Mouse (Mus musculus): ENCODE results near the gene Psme1.

The Psme1 gene

DNA sequence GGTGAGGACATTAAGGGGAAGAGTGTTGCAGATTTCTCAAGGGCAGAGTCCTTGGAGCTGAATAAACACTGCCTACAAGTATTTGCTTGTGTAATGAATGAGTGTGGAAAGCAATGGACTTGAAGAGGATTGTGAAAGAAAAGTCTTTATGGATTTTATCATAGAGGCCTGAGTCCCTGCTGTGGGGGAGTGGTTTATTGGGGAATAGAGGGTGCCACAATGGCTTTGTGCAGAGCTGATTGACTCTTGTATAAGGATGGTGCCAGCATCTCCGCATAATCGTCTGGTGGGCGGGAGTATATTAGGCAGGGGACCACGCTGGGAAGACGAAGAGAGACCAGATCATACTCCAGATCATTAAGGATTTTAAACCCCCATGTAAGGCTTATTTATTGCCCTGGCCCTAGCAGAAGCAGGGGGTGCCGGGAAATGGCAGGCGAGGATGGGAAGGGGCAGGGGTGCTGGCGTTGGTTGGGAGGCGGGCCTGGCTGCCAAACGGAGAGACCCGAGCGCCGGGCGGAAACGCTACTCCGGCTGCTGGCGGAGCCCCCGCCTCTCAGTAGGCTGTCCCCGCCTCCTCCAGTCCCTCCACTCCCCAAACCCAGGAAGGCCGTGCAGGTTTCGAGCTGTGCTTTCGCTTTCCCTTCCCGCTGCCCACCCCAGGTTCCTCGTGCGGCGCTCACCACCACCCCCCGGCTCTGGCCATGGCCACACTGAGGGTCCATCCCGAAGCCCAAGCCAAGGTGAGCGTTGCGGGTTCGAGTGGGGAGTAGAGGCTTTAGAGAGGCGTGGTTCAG lies at the start of gene Psme1:
Psme1 (plus strand) TSS at position 253 of the 797 bp plus-strand sequence.
- peak; percentile 82 for DNase-seq (ENCODE audit: low read depth)

DNA sequence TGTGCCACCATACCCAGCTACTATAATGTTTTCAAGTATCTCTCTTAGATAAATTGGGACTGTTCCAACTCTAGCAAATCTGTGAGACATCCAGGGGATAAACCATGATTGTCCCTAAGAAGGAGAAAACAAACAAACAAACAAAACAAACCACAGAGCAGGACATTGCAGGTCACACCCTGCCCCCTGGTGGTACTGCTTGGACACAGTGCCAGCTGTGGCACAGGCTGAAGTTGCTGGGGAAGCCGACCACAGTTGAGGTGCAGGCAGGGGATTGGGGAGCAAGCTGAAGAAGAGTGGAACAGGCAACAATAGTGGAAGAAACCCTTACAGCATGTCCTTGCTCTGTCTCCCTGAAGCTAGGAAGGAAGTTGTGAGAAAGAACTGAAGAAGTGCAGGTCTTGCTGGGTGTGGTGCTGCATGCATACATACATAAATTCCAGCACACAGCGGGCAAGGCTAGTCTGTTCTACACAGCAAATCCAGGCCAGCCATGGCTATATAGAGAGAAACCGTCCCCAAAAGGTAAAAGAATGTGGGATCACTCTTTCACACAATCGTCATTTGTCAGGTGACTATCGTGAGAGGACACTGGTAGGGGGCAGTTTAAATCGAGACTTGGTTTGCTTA lies 41.7 kb upstream of the Psme1 start:
- DNase-seq (ENCODE audit: low read depth): peak; percentile 59

DNA sequence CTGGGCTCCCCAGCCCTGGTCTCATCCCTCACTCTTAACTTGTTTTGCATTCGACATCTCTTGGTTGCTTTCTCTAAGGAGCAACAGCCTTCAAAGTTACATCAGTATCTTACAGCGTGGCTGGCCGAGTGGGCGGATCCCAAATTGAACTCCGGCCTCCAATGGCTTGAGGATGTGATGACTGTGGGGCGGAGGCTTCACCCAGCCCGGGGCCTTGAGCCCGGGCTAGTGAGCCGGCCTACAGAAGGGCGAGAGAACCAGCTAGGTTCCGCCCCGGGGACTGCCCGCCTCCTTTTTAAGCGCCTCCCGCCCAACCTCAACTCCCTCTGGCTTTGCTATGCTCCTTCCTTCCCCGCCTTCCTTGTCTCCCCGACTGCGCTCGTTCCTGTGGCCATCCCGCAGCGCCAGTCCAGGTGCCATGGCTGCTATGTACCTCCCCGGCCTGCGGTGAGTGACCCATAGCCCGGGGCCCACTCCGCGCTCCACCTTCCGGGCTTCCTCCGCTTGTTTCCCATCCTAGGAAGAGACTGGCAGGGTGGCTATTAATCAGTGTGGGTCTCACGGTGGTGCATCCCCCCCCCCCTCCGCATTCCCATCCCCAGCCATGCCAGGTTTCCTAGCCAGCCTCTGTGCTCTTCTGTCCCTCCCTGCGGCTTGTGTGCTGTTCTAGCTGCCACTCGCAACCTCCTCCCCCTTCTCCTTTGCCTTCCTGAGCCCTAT lies 37.7 kb upstream of the Psme1 start, which contains the start of gene Pck2:
Pck2 (plus strand) TSS at position 200 of the 720 bp plus-strand sequence.
- peak; percentile 95 for DNase-seq (ENCODE audit: low read depth)

DNA sequence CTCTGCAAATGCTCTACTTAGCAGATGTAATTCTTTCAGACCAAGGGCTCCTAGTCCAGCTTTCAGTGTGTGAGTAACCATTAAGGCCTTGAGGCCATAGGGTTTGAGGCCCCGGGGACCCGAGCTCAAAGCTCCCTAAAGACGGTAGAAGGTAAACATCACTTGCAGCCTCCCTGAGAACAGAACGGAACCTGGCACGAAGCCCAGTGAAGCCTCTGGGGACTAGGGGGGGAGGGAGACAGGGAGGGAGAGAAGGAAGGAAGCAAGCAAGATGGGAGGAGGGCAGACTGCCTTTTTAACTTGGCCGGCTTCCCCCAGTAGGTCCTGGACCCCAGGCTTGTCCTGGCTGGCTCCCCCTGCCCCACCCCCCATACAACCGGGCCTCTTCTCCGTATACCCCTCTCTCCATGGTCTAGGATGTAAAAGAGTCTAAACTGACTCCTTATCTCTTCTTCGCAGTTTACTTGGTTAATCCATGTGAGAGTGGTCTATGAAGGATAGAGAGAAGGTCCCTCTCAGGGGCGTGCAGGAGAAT lies 37.1 kb upstream of the Psme1 start:
- DNase-seq (ENCODE audit: low read depth): peak; percentile 92

- no peak for DNase-seq (ENCODE audit: low read depth)
Measured at GRCm38 (mm10) chr14:55542268-55542667, 35.7 kb upstream of the Psme1 start.

- DNase-seq (ENCODE audit: low read depth): no peak
Measured at GRCm38 (mm10) chr14:55544334-55544733, 33.6 kb upstream of the Psme1 start.

DNA sequence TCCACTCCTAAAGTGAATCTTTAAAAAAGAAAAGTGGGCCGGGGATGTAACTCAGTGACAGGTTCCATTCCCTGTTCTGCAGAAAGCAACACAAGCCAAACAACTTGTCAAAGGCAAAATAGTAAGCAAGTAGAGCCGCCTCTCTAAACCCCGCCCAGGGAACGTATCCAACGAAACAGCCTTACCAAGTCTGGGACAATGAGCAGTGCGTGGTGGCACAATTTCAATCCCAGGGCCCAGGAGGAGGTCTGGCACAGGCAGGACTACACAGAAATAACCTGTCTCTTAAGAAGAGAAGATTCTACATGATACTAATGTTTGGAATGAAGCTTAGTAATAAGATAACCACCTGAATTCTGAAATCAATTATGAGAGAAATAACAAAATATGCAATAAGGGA lies 27.7 kb upstream of the Psme1 start:
- no peak for DNase-seq (ENCODE audit: low read depth)

GRCm38 (mm10) chr14:55551347-55551746 lies 26.6 kb upstream of the Psme1 start:
- no peak for DNase-seq (ENCODE audit: low read depth)

DNA sequence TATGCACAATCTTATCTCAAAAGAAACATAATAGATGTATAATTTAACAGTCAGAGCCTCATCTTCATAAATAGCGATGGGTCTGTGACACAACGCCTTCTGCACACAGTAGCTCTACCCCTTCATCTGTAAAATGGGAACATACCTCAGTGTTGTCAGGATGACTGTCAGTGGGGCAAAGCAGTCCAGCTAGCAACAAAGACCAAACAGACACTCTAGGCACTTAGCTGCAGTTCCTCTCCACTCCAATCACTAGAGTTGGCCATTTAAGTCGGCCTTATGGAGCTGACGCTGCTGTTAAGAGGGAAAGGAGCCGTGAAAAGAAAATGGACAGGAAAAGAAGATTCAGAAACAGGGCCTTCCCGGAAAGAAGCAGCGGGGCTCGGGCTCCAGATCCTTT lies 26.1 kb upstream of the Psme1 start:
- no peak for DNase-seq (ENCODE audit: low read depth)

GRCm38 (mm10) chr14:55554635-55555034 lies 23.3 kb upstream of the Psme1 start:
- DNase-seq (ENCODE audit: low read depth): no peak

DNA sequence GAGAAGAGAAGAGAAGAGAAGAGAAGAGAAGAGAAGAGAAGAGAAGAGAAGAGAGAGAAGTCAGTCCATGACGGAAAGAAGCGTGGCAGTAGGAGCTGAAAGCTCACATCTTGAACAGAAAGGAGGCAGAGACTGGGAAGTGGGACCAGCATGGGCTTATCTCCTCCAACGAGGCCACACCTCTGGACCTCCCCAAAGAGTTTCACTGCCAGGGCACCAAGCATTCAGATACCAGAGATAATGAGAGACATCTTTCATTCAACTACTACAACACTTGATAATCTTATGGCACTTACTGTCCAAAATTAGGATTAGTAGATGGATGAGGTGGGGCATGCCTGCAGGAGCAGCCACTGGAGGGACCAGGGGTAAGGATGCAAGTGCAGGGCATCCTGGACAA lies 22.1 kb upstream of the Psme1 start:
- DNase-seq (ENCODE audit: low read depth): no peak

GRCm38 (mm10) chr14:55557003-55557402 lies 20.9 kb upstream of the Psme1 start:
- peak; percentile 90 for DNase-seq (ENCODE audit: low read depth)

DNA sequence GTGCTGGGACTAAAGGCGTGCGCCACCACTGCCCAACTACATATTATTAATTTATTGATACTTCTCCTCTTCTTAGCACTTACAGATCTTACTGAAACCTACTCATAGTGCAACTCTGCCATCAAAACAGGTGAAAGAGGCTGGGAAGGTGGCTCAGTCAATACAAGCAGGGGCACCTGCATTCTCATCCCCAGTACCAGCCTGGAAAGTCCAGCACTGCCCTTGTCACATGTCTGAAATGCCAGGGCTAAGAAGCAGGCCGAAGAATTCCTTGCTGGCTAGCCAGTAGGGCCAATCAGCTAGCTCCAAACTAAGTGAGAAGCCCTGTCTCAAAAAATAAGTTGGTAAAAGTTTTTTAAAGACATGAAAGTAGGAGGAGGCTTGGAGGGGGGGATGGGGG lies 20.3 kb upstream of the Psme1 start:
- no peak for DNase-seq (ENCODE audit: low read depth)

GRCm38 (mm10) chr14:55558740-55559448 lies 19.0 kb upstream of the Psme1 start:
- DNase-seq (ENCODE audit: low read depth): no peak

DNA sequence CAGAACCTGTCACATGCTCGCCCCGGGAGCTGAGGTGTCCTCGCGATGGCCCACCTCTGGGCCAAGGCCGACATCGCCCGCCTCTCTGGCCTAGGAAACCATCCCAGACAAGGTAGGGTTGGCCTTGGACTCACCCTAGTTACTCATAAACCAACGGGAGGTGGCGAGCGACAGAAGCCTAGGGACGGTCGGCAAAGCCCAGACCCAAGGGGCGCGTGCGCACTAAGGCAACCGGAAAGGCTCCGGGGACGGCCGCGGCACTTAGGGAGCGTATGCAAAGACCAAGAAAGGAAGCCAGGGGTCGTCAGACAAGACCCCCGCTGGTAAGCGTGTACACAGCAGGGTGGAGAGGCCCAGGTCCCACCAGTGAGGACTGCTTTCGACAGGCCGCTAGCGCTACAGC lies 18.1 kb upstream of the Psme1 start, which contains the start of gene Dcaf11:
Dcaf11 (plus strand) TSS at position 208 of the 403 bp plus-strand sequence.
- peak; percentile 78 for DNase-seq (ENCODE audit: low read depth)

GRCm38 (mm10) chr14:55560202-55561073 lies 17.5 kb upstream of the Psme1 start, which contains the start of gene A730061H03Rik:
TSS of gene A730061H03Rik (minus strand) at chr14:55560406.
- peak; percentile 97 for DNase-seq (ENCODE audit: low read depth)

DNA sequence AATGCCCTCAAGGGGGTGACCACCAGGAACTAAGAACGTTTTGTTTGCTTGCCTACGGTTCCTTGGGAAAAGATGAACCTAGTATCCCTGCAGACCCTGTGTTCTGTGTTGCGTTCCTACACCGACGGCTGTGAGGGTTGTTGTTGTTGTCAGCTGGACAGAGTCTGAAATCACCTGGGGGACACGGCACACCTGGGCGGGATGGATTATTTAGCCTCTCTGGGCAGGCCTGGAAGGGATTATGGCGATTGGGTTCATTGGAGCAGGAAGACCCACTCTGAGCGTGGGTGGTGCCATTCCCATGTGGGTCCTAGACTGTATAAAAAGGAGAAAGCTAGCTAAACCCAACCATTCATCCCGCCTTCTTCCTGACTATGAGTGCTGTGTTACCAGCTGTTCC lies 16.1 kb upstream of the Psme1 start:
- no peak for DNase-seq (ENCODE audit: low read depth)

DNA sequence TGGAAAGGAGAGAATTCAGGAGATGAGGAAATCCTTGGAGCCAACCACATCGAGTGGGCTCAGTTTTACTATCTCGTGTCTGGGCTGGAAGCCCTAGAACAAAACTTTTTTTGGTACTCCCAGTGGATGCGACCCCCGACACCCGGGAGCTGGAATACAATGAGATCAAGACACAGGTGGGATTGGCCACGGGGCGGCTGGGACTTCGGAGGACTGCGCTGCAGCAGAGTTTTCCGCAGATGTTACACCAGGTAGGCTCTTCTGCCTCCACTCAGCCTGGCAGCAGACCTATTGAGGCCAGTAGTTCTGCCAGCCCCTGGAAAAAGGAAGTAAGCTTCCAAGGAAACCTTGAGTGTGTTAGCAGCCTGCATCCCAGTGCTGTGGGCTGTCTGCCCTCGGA lies 14.7 kb upstream of the Psme1 start:
- no peak for DNase-seq (ENCODE audit: low read depth)

DNA sequence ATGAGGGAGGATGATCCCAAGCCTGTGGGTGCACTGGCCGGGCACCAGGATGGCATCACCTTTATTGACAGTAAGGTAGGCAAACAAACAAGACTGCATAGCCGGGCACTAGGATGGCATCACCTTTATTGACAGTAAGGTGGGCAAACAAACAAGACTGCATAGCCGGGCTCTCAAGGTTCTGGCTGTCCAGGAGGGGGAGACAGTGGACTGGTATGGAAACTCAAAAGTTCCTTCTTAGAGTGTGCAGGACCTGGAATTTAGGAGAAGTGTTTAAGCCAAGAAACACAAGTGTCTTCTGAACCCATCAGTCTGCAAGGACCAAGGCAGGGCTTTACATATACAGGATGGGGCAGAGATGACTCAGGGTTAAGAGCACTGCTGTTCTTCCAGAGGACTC lies 12.2 kb upstream of the Psme1 start:
- peak; percentile 35 for DNase-seq (ENCODE audit: low read depth)

- no peak for DNase-seq (ENCODE audit: low read depth)
Measured at GRCm38 (mm10) chr14:55567496-55567895, 10.4 kb upstream of the Psme1 start.

- DNase-seq (ENCODE audit: low read depth): no peak
Measured at GRCm38 (mm10) chr14:55570588-55570987, 7.3 kb upstream of the Psme1 start.
